In genomic region chr8:119343606-119344005, GRCm38 (mm10) we compare ENCODE assay signal across 8 mouse cellular contexts. TPM values are rescaled to one million over a fixed set of nuclear protein-coding genes. Genes with fewer than 3 reads are reported as not detected.
A peak's percentile ranks its signal among the peaks of the same experiment; 100 is the strongest.
DNase-seq lines count a peak whose midpoint lies in the region; ATAC-seq and TF ChIP-seq lines count a peak whose summit lies in the region.

No protein-coding gene starts in this region.

- WGBS in kidney, embryonic 15.5 days, result 80% methylated on average over 3 of the region's 3 CpGs
- WGBS in hindbrain, embryonic 15.5 days, result 83% methylated on average over 3 of the region's 3 CpGs
- WGBS in midbrain, postnatal 0 days, result 88% methylated on average over 3 of the region's 3 CpGs

- 0 out of 2 replicates have a peak overlapping the region, but pooled peaks have one; percentile 4 for H3K27ac ChIP-seq in kidney, embryonic 15.5 days
- peak overlapping the region; percentile 17; the same call in 1 of the 2 replicates for H3K27ac ChIP-seq in bone marrow macrophage, adult 2 months (ENCODE audit: insufficient read depth, low read depth, low read length)
- peak overlapping the region; percentile 74 for H3K27ac ChIP-seq in hindbrain, embryonic 15.5 days (replicated peaks)
- H3K27ac ChIP-seq in midbrain, postnatal 0 days (ENCODE audit: low read depth, low read length), result peak overlapping the region; percentile 80

- TF ChIP-seq POLR2A in bone marrow macrophage, adult 2 months (IDR thresholded peaks at IDR 0.05; ENCODE audit: borderline replicate concordance, low read depth, low read length), result no peak

- no peak for DNase-seq in kidney, postnatal 25 days
- no peak for DNase-seq in midbrain, postnatal 0 days (ENCODE audit: low spot score)
- no peak for DNase-seq in testis, postnatal 10 days (ENCODE audit: low spot score)
- no peak for DNase-seq in thymus, postnatal 4 days

- no peaks in the 10 kb centered on the region for H3K27me3 ChIP-seq in kidney, embryonic 15.5 days
- peaks cover 2% of the 10 kb centered on the region; the same call in 1 of the 2 replicates for H3K27me3 ChIP-seq in hindbrain, embryonic 15.5 days
- no peaks in the 10 kb centered on the region for H3K27me3 ChIP-seq in midbrain, postnatal 0 days (ENCODE audit: insufficient read depth, low read length)

- peaks cover 12% of the 10 kb centered on the region for H3K4me1 ChIP-seq in kidney, embryonic 15.5 days
- peaks cover 27% of the 10 kb centered on the region for H3K4me1 ChIP-seq in bone marrow macrophage, adult 2 months (ENCODE audit: control insufficient read depth, insufficient read depth, low read length)
- H3K4me1 ChIP-seq in hindbrain, embryonic 15.5 days (replicated peaks), result peaks cover 15% of the 10 kb centered on the region
- H3K4me1 ChIP-seq in midbrain, postnatal 0 days (ENCODE audit: insufficient read depth, low read length), result peaks cover 6% of the 10 kb centered on the region; the same call in 1 of the 2 replicates

- H3K4me3 ChIP-seq in kidney, embryonic 15.5 days (replicated peaks), result peak overlapping the region; percentile 100
- H3K4me3 ChIP-seq in bone marrow macrophage, adult 2 months (ENCODE audit: insufficient read depth, low read length), result peak overlapping the region; percentile 55
- peak overlapping the region; percentile 92 for H3K4me3 ChIP-seq in hindbrain, embryonic 15.5 days
- peak overlapping the region; percentile 96; the same call in 1 of the 2 replicates for H3K4me3 ChIP-seq in midbrain, postnatal 0 days (ENCODE audit: low read depth, low read length)

- peaks cover 29% of the 10 kb centered on the region for H3K36me3 ChIP-seq in kidney, embryonic 15.5 days
- H3K36me3 ChIP-seq in hindbrain, embryonic 15.5 days, result peaks cover 24% of the 10 kb centered on the region
- peaks cover 20% of the 10 kb centered on the region for H3K36me3 ChIP-seq in midbrain, postnatal 0 days (ENCODE audit: insufficient read depth, low read length)

- H3K9ac ChIP-seq in kidney, embryonic 15.5 days, result no peak overlapping the region
- no peak overlapping the region for H3K9ac ChIP-seq in hindbrain, embryonic 15.5 days
- H3K9ac ChIP-seq in midbrain, postnatal 0 days (replicated peaks; ENCODE audit: low read length, poor library complexity, severe bottlenecking), result no peak overlapping the region

- ATAC-seq in kidney, embryonic 15.5 days (replicated peaks; ENCODE audit: low FRiP score), result peak; percentile 1; the same call in 1 of the 2 replicates
- no peak; the same call in 1 of the 2 replicates for ATAC-seq in hindbrain, embryonic 15.5 days (ENCODE audit: low FRiP score, low read depth)
- peak; percentile 7; the same call in 1 of the 2 replicates for ATAC-seq in midbrain, postnatal 0 days (ENCODE audit: low FRiP score)
- ATAC-seq in inflammation-experienced regulatory T-cells, adult 6 months, result no peak

- no peaks in the 10 kb centered on the region for H3K9me3 ChIP-seq in kidney, embryonic 15.5 days (replicated peaks)
- H3K9me3 ChIP-seq in hindbrain, embryonic 15.5 days, result no peaks in the 10 kb centered on the region
- H3K9me3 ChIP-seq in midbrain, postnatal 0 days (ENCODE audit: low read length), result no peaks in the 10 kb centered on the region

- H3K4me2 ChIP-seq in kidney, embryonic 15.5 days, result peak overlapping the region; percentile 68
- H3K4me2 ChIP-seq in hindbrain, embryonic 15.5 days, result peak overlapping the region; percentile 62
- H3K4me2 ChIP-seq in midbrain, postnatal 0 days (ENCODE audit: low read depth, low read length, poor library complexity, severe bottlenecking), result no peak overlapping the region

- TF ChIP-seq CTCF in bone marrow macrophage, adult 2 months (IDR thresholded peaks at IDR 0.05; ENCODE audit: low read depth, low read length), result no peak
- TF ChIP-seq CTCF in midbrain, postnatal 0 days (IDR thresholded peaks at IDR 0.05), result no peak

RNA-seq across cellular contexts. Expression of gene Hsbp1, which starts 0.7 kb away (rescaled TPM):
- polyA plus RNA-seq in kidney, embryonic 15.5 days (2015; fragmentation: Nextera tagmentation; extraction: Ambion mirVana), result 322 TPM in 2 replicates
- polyA plus RNA-seq in bone marrow macrophage, adult 2 months (2012; ENCODE audit: insufficient read depth, insufficient read length, missing spikeins), result 224 and 232 TPM in 2 replicates
- polyA plus RNA-seq in hindbrain, embryonic 15.5 days (2015; fragmentation: Nextera tagmentation; extraction: Ambion mirVana), result 757 and 781 TPM in 2 replicates
- total RNA-seq in midbrain, postnatal 0 days (2014; rRNA removed), result 428 and 445 TPM in 2 replicates
- 1,211 and 1,230 TPM in 2 replicates for polyA plus RNA-seq in midbrain, postnatal 0 days (2015; fragmentation: Nextera tagmentation; extraction: Ambion mirVana)
- polyA plus RNA-seq in inflammation-experienced regulatory T-cells, adult 6 months (2017; shearing (Covaris generic)), result 100 to 1,000 TPM; 199 to 226 (median 213) TPM

RNA-seq across cellular contexts. Expression of gene Mlycd, which starts 51.1 kb away (rescaled TPM):
- polyA plus RNA-seq in kidney, embryonic 15.5 days (2015; fragmentation: Nextera tagmentation; extraction: Ambion mirVana), result 11.7 and 12.8 TPM in 2 replicates
- 14.2 and 14.3 TPM in 2 replicates for polyA plus RNA-seq in bone marrow macrophage, adult 2 months (2012; ENCODE audit: insufficient read depth, insufficient read length, missing spikeins)
- 16.8 and 18.5 TPM in 2 replicates for polyA plus RNA-seq in hindbrain, embryonic 15.5 days (2015; fragmentation: Nextera tagmentation; extraction: Ambion mirVana)
- 27.0 and 32.1 TPM in 2 replicates for total RNA-seq in midbrain, postnatal 0 days (2014; rRNA removed)
- polyA plus RNA-seq in midbrain, postnatal 0 days (2015; fragmentation: Nextera tagmentation; extraction: Ambion mirVana), result 19.0 and 20.6 TPM in 2 replicates
- polyA plus RNA-seq in inflammation-experienced regulatory T-cells, adult 6 months (2017; shearing (Covaris generic)), result 1 to 10 TPM; 2.6 to 7.3 (median 7.1) TPM

Comparison
In these comparisons a context has a peak if more than half of its experiments do, and no peak if none do; other contexts are left out.
1. ATAC-seq: peak in kidney, embryonic 15.5 days (single experiment) and midbrain, postnatal 0 days (single experiment); none in hindbrain, embryonic 15.5 days (single experiment) and inflammation-experienced regulatory T-cells, adult 6 months (single experiment).
2. H3K27ac ChIP-seq: peak in every context shown above with its lines; median percentile 80 in midbrain, postnatal 0 days; 74 in hindbrain, embryonic 15.5 days; 17 in bone marrow macrophage, adult 2 months; 4 in kidney, embryonic 15.5 days.
3. Peak in every context shown above with its lines, with median percentiles within 50 percentile points of each other: H3K4me3 ChIP-seq.